Mouse (Mus musculus): ENCODE data around the gene Bms1.

The Bms1 gene

DNA sequence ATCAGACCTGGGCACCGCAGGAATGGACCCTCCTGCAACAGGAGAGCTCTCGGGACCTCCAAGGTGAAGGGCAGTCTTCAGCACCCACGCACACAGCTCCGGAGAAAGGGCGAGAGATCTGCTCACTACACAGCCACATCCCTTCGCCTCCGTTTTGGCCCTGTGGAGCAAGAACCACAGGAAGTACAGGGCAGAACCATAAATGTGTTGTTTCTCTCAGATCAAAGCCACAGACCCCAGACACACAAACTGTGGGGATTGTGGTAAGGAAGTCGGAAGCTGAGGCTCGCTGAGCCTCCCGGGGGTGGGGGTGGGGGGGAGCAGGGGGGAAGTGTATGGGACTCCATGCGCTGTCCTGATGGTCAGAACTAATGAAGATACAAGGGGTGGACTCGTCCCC, 68.9 kb downstream of the Bms1 start:
- DNase-seq = no peak

DNA sequence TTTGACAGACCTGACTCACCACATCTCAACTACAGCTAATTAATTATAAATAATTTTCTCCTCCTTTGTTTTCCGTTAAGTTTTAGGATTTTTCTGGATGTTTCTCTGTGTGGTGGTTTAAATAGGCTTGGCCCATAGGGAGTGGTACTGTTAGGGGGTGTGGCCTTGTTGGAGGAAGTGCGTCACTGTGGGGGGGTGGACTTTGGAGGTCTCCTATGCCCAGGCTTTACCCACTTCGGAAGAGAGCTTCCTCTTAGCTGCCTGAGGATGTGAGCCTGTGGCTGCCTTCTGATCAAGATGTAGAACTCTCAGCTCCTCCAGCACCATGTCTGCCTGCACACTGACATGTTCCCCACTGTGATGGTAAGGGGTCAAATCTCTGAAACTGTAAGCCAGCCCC, 71.1 kb downstream of the Bms1 start:
- DNase-seq = no peak

DNA sequence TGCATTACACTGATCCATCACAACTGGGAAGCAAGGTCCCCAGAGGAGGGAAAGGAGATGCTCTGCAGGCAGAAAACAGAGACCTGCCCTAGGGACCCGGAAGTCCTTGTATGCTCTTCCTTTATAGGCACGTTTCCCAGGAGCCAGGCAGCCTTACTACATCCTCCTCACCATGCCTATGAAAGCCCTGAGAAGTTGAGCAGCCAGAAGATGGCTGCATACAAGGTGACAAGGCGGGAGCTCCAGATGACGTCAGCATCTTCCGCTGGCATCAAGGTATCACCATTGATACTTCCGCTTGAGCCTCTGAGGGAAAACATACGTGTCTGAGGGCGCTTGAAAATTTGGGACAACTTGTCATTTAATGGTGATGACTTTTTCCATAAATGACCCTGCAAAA, 72.0 kb downstream of the Bms1 start:
- no peak for DNase-seq

DNA sequence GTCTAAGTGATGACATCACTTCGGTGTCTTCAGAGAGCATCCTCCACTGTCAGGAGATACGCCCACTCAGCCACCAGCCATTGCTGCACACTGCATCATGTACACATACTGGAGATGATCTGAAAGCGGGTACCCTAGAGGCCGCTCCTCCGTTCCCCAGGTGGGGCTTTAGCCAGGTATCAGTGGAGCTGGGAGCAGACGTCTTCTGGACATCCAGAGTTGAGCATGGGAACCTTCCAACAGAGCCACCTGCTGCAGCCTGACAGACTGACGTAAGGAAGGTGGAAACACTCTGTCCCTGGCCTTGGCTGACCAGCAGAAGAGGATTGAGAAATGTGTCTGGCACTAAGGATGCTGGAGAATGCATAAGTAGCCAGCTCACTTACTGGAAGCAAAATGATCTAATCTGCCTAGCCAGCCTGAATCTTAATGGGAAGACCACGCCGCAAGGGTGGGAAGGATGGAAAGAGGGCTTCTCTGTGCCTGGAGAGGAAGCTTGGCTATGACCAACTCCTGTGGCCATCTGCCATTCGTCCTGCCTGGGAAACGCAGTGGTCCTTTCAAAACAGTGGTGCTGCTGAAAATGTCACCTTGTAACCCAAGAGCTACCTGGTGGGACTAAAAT, 77.3 kb downstream of the Bms1 start:
- no peak for DNase-seq

DNA sequence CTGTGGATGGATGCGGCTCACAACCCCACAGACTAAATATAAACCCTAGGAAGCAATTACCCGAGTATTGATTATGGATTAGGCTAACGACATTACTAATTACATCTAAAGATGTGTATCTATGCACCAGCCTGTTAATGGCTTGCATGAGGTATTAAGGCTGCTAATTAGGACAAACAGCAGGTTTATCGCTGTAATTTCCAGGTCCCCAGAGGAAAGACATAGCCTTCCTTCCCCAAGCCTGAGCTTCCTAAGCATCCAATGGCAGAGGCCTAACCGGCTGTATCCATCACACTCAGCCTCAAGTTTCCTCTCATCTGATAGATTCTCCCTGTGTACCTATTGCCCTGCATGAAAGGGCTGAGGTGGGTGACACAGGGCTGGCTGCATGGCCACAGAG, 81.6 kb downstream of the Bms1 start:
- DNase-seq = no peak

DNA sequence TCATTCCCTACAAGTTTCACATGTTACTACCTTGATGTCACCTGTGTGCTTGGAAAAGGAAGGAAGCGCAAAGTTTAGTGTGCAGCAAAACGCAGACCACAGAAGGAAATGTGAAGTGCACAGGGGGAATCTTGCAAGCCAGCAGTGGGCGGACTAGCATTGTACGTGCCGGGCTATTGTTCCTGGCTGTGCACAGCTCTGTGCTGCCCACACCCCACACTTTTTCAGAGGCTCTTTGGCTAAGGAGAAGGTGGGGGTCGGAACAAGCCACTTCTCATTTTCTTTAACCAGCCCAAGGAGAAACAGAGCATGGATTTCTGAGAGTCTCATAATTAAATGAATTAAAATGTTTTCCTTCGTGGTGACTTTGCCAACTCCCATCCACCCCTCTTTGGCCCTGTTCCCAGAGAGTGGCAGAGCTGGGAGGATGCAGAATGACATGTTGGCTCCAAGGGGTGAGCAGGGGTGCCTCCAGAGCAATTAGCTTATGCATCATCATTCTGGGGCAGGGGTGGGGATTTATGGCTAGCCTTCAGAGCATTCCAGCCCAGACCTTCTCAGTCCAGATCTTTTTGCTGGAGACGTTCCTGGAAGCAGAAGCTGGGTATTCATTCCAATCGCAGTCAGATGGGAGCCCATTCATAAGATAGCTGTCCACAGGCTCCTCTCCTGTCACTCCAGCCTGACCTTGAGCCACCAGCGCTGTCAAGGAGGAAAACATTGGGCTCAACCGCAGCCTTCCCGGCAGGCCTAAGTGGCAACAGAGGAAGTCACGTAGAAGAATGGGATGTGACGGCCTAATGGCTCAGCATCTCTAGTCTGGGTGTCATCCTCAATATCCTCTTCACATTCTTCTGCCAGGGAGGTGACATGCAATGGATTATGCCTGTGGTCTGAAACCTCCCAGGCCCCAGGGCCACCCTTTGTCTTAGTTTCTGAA, 82.5 kb downstream of the Bms1 start:
- DNase-seq = no peak

DNA sequence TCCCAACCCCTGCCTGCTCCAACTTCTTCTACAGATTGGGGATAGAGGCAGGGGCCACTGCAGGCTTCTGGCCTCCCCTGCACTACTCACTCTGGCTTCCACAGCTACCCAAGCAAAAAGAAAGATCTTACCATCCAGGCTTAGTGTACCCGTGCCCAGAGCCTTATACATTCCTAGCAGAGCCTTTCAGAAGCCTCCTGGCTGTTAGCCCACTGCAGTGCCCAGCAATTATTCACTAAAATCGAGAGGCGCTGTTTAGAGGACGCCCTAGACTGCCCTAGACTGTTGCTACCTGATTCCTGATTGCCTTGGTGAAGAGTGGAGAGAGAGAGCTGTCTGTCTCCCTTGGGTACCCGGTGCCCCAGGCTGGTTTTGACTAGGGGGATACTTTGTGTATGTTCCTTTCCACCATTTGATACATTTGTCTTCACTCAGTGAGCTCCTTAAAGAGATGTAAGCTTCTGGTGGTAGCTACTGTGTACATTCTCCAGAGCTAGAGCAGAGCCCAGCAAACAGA, 83.3 kb downstream of the Bms1 start:
- DNase-seq = no peak

DNA sequence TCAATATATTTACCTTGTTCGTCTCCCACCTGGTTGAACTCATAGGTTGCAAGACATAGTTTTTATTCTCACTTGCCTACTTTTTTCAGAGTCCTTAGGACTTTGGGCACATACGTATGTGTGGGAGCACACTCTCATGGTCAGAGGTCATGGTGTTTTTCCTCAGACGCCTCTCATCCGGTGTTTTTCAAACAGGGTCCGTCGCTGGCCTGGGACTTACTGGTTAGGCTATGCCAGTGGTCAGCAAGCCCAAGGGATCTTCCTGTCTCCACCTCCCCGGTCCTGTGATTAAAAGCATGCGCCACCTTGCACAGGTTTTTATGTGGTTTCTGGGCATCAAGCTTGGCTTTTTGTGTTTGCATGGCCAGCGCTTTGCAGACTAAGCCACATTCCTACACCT, 85.4 kb downstream of the Bms1 start:
- no peak for DNase-seq

Measured in embryo, embryonic 11 days (tissue).